Mouse (Mus musculus) intestine, embryonic 15.5 days (tissue): ENCODE results near the gene Klk12. TPM values are rescaled to one million over a fixed set of nuclear protein-coding genes. Genes with fewer than 3 reads are reported as not detected.

Experiments used
- ATAC-seq: fragments of 200-750 bp; cut with Nextera tagmentation; 2 replicates; pipeline ENCODE4 v1.8.0; 2017; ENCODE audit warnings: moderate TSS enrichment, moderate library complexity
- H3K27ac ChIP-seq: fragments of 300-500 bp; sonication (generic); 2 replicates; pipeline ENCODE4 v1.5.1; 2015; ENCODE audit warnings: mild to moderate bottlenecking, inconsistent platforms
- H3K27me3 ChIP-seq: fragments of 300-500 bp; sonication (generic); replicated peaks from 2 replicates; pipeline ENCODE4 v1.6.1; 2015; ENCODE audit warnings: inconsistent platforms
- H3K36me3 ChIP-seq: fragments of 300-500 bp; sonication (generic); 2 replicates; pipeline ENCODE4 v1.6.1; 2015; ENCODE audit warnings: inconsistent platforms
- H3K4me1 ChIP-seq: fragments of 300-500 bp; sonication (generic); replicated peaks from 2 replicates; pipeline ENCODE4 v1.6.1; 2015; ENCODE audit warnings: inconsistent platforms
- H3K4me2 ChIP-seq: fragments of 300-500 bp; sonication (generic); replicated peaks from 2 replicates; pipeline ENCODE4 v1.6.1; 2015; ENCODE audit warnings: mild to moderate bottlenecking, inconsistent platforms
- H3K4me3 ChIP-seq: fragments of 300-500 bp; sonication (generic); replicated peaks from 2 replicates; pipeline ENCODE4 v1.5.1; 2015; ENCODE audit warnings: inconsistent platforms
- H3K9ac ChIP-seq: fragments of 300-500 bp; sonication (generic); 2 replicates; pipeline ENCODE4 v1.6.1; 2015; ENCODE audit warnings: inconsistent platforms
- H3K9me3 ChIP-seq: fragments of 300-500 bp; sonication (generic); 2 replicates; pipeline ENCODE4 v1.6.1; 2016; ENCODE audit warnings: inconsistent platforms
- WGBS: fragments of 180-500 bp; shearing (Covaris S2); methylation state at CpG from one replicate; pipeline ENCODE4 v1.1.7; 2015; 5-methylcytosine and 5-hydroxymethylcytosine counted together
- polyA plus RNA-seq: library from polyadenylated mRNA; unstranded; fragments of >200 nt; fragmentation: Nextera tagmentation; extraction: Ambion mirVana; gene quantifications from 2 replicates; pipeline ENCODE4 v1.2.1, GENCODE M21; 2015

The Klk12 gene
- not detected in 2 replicates for polyA plus RNA-seq

DNA sequence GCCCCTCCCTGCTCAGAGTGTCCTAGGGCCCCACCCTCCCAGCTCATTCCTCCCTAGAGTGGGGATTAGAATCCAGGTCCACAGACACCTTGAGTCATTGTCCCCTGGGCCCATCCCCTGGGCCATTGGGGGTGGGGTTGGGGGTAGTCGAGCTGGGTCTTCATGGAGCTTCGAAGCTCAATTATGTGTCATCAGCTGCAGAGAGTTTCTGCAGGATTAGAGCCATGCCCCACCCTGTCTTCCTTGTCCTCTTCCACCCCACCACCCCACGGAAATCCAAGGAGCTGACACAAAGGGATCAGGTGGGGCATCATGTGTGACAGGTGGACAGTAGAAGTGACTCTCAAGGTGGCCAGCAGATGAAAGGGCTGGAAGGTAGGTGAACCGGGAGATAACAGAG lies at the start of gene Klk12:
TSS of gene Klk12 (plus strand) at position 301 of the 400 bp plus-strand sequence.
- no peak within 1 kb of the TSS for H3K9ac ChIP-seq
- H3K4me2 ChIP-seq, result no peak within 1 kb of the TSS
- 78% methylated on average over 4 of the region's 4 CpGs for WGBS
- ATAC-seq, result no peak
- H3K9me3 ChIP-seq, result no peaks in the 10 kb centered on the region
- H3K4me1 ChIP-seq, result no peaks in the 10 kb centered on the region
- no peaks in the 10 kb centered on the region for H3K27me3 ChIP-seq
- no peak within 1 kb of the TSS for H3K27ac ChIP-seq
- no peaks in the 10 kb centered on the region for H3K36me3 ChIP-seq
- H3K4me3 ChIP-seq, result no peak within 1 kb of the TSS

DNA sequence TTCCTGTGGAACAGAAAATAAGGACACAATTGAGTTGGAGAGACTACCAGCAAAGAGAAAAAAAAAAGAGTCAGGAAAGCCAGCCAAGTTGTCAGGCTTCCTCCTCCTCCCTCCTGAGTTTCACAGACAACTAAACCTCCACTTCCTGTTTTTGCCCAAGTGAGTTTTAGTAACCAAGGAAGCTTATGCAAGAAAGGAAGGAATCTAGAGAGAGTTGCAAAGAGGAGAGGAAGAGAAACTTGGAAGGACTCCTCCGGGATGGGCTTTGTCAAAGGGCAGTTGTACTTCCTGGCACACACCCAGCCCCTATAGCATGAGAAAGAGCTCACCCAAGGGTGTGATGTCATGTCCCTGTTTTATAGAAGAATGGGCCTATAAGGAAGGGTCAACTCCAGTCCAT lies 20.9 kb upstream of the Klk12 start:
- no peaks in the 10 kb centered on the region for H3K4me1 ChIP-seq
- no peaks in the 10 kb centered on the region for H3K36me3 ChIP-seq
- no peak overlapping the region for H3K27ac ChIP-seq
- no peak overlapping the region for H3K4me3 ChIP-seq
- no peak overlapping the region for H3K9ac ChIP-seq
- ATAC-seq, result no peak
- H3K9me3 ChIP-seq, result no peaks in the 10 kb centered on the region
- 64% methylated on average over 1 of the region's 1 CpGs for WGBS
- H3K4me2 ChIP-seq, result no peak overlapping the region
- H3K27me3 ChIP-seq, result no peaks in the 10 kb centered on the region

DNA sequence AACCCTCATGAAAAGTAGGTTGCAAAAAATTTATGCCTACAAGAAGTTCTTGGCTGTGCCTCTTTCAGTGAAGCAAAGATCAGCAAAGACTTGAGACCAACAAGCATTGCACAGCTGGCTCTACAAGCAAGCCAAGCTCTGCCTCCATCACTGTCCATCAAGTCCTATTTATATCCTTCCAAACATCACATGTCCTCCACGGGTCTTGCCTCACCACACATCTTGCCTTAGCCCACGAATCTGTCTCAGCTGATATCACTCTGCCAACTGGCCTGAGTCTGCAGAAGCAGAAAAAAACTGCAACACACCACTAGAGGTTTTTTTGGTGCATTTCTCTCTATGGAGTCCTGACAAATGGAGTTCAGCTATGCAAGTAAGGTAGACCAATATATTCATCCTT lies 15.9 kb upstream of the Klk12 start:
- Histone ChIP-seq H3K4me3 (no peak overlapping the region), H3K4me1 (no peaks in the 10 kb centered on the region), H3K27me3 (no peaks in the 10 kb centered on the region), H3K36me3 (no peaks in the 10 kb centered on the region), H3K9ac (no peak overlapping the region), H3K9me3 (no peaks in the 10 kb centered on the region), H3K27ac (no peak overlapping the region), H3K4me2 (no peak overlapping the region)
- 68% methylated on average over 2 of the region's 2 CpGs for WGBS
- ATAC-seq, result no peak

DNA sequence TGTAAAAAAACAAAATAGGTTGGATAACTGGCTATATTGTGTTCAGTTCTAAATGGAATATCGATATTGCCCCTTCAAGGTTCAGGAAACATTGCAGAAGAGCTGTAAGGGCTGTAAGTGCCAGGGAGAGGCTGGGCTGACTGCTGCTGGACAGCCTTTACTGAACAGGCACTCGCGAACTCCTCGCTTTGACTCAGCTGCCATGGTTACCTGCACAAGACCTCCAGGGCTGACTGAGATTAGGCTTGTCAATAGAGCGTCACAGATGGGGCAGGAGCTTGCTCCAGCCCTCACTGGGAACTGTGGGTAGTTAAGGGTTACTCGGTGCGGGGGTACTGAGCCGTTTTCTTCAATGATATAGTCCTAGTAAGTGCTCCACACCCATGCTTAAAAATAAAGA lies 2.2 kb upstream of the Klk12 start:
- Histone ChIP-seq H3K4me3 (no peak overlapping the region), H3K4me2 (no peak overlapping the region), H3K36me3 (no peaks in the 10 kb centered on the region), H3K27me3 (no peaks in the 10 kb centered on the region), H3K4me1 (no peaks in the 10 kb centered on the region), H3K27ac (no peak overlapping the region), H3K9ac (no peak overlapping the region), H3K9me3 (no peaks in the 10 kb centered on the region)
- WGBS, result 43% methylated on average over 8 of the region's 8 CpGs
- ATAC-seq, result no peak

DNA sequence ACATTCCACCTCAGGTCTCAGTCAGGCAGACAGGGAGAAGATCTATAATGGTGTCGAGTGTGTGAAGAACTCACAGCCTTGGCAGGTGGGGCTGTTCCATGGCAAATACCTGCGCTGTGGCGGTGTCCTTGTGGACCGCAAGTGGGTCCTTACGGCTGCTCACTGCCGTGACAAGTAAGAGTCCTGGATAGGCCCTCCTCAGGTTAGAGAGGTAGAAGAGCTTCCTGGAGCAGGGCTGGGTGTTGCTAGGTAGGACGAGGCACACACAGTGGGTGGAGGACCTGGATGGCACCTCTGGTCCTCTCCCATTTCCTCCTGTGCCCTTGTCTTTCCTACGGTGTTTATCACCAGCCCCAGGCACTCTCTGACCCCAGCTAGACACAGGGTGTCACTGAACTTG lies 939 bp downstream of the Klk12 start:
- no peaks in the 10 kb centered on the region for H3K36me3 ChIP-seq
- no peak overlapping the region for H3K4me2 ChIP-seq
- H3K9me3 ChIP-seq, result no peaks in the 10 kb centered on the region
- H3K4me1 ChIP-seq, result no peaks in the 10 kb centered on the region
- ATAC-seq, result no peak
- H3K9ac ChIP-seq, result no peak overlapping the region
- no peak overlapping the region for H3K4me3 ChIP-seq
- no peaks in the 10 kb centered on the region for H3K27me3 ChIP-seq
- WGBS, result 87% methylated on average over 8 of the region's 8 CpGs
- H3K27ac ChIP-seq, result no peak overlapping the region

DNA sequence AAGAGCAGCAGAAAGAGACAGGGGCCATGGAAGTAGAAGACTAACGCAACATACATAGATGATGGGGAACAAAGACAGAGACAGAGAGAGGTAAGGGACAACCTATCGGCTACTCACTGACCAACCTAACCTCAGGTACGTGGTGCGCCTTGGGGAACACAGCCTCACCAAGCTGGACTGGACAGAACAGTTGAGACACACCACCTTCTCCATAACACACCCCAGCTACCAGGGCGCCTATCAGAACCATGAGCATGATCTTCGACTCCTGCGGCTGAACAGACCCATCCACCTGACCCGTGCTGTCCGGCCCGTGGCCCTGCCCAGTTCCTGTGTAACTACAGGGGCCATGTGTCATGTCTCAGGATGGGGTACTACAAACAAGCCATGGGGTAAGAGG lies 2.0 kb downstream of the Klk12 start:
- Histone ChIP-seq H3K36me3 (no peaks in the 10 kb centered on the region), H3K9me3 (no peaks in the 10 kb centered on the region), H3K9ac (no peak overlapping the region), H3K27ac (no peak overlapping the region), H3K27me3 (no peaks in the 10 kb centered on the region), H3K4me1 (no peaks in the 10 kb centered on the region), H3K4me2 (no peak overlapping the region), H3K4me3 (no peak overlapping the region)
- 88% methylated on average over 10 of the region's 10 CpGs for WGBS
- ATAC-seq, result no peak

DNA sequence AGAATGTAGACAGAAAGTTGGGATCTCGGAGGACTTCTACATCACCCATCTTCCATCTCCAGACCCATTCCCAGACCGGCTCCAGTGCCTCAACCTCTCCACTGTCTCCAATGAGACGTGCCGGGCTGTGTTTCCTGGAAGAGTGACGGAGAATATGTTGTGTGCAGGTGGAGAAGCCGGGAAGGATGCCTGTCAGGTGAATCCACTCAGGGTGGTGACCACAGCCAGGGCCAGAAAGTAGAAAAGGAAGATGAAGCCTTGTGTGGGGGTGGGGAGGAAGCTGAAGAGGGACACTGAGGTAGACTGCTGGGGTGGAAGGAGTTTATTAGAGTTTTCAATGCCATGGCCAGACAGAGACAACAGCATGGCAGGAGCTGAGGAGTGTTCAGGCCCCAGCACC lies 3.2 kb downstream of the Klk12 start:
- Histone ChIP-seq H3K4me1 (no peaks in the 10 kb centered on the region), H3K27me3 (no peaks in the 10 kb centered on the region), H3K27ac (no peak overlapping the region), H3K36me3 (no peaks in the 10 kb centered on the region), H3K4me3 (no peak overlapping the region), H3K4me2 (no peak overlapping the region), H3K9me3 (no peaks in the 10 kb centered on the region), H3K9ac (no peak overlapping the region)
- WGBS, result 90% methylated on average over 6 of the region's 6 CpGs
- no peak for ATAC-seq

DNA sequence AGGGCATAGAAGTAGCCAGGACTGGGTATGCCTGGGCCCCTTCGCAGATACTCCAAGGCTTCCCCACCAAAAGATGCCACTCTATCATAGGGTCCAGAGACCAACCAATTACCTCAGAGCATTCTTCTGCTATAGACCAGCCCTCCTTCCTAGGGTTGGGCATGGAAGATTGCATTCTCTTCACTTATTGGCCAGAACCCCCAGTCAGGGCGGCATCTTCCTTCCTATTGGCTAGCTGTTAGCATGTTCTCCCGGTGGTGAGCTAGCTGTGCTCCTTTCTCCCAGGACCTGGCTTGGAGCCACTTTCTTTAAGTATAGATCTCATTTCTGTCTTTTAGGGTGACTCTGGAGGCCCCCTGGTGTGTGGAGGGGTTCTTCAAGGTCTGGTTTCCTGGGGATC lies 4.2 kb downstream of the Klk12 start:
- Histone ChIP-seq H3K4me1 (no peaks in the 10 kb centered on the region), H3K27me3 (no peaks in the 10 kb centered on the region), H3K4me3 (no peak overlapping the region), H3K36me3 (no peaks in the 10 kb centered on the region), H3K4me2 (no peak overlapping the region), H3K27ac (no peak overlapping the region), H3K9me3 (no peaks in the 10 kb centered on the region), H3K9ac (no peak overlapping the region)
- no peak for ATAC-seq
- 70% methylated on average over 3 of the region's 3 CpGs for WGBS

DNA sequence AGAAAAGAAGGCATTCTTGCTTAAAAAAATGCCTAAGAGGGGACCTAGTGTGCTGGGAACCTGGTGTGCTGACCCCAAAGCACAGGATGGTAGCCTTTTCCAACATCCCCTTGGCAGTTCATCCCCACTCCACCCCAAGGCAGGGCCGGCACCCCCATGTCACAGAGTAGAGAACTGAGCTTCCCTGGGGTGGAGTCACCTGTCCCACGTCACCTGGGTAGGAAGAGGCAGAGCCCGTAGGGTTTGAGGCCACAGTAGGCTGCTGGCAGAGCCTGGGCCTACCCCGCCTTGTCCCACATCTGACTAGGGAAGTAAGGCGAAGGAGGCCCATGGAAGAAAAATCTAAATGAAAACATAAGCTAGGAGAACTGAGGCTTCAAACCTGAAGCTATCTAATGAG lies 5.7 kb downstream of the Klk12 start, which contains the start of gene Klk11:
TSS of gene Klk11 (plus strand) at position 241 of the 400 bp plus-strand sequence.
- no peak for ATAC-seq

DNA sequence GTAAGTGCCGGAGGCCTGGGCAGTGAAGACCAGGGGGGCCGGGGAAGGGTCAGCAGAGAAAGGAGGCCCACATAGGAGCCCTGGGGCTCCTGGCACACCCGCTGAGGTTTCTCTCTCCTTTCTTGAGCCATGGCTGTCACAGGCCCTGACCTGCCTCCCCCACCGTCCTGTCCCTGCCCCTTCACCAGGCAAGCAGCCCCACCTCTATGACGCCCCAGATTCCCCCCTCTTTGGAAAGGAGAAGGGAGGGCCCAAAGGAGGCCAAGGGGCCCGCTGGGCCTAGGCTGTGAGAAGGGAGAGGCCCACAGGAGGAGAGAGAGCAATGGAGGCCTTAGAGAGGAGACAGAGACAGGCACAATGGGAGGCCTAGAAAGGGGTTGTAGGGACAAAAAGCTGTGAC lies 6.1 kb downstream of the Klk12 start:
- Histone ChIP-seq H3K36me3 (no peaks in the 10 kb centered on the region), H3K4me2 (no peak overlapping the region), H3K9me3 (no peaks in the 10 kb centered on the region), H3K4me3 (no peak overlapping the region), H3K27ac (no peak overlapping the region), H3K4me1 (no peaks in the 10 kb centered on the region), H3K9ac (no peak overlapping the region), H3K27me3 (no peaks in the 10 kb centered on the region)
- WGBS, result 62% methylated on average over 5 of the region's 6 CpGs
- peak; percentile 24 for ATAC-seq

More for the DNA sequence above, 5.7 kb downstream of the Klk12 start, which contains the start of gene Klk11:
- Histone ChIP-seq H3K27ac (no peak within 1 kb of the TSS), H3K4me1 (no peaks in the 10 kb centered on the region), H3K36me3 (no peaks in the 10 kb centered on the region), H3K27me3 (no peaks in the 10 kb centered on the region), H3K9me3 (no peaks in the 10 kb centered on the region), H3K4me2 (no peak within 1 kb of the TSS), H3K4me3 (no peak within 1 kb of the TSS), H3K9ac (no peak within 1 kb of the TSS)
- 88% methylated on average over 5 of the region's 5 CpGs for WGBS

DNA sequence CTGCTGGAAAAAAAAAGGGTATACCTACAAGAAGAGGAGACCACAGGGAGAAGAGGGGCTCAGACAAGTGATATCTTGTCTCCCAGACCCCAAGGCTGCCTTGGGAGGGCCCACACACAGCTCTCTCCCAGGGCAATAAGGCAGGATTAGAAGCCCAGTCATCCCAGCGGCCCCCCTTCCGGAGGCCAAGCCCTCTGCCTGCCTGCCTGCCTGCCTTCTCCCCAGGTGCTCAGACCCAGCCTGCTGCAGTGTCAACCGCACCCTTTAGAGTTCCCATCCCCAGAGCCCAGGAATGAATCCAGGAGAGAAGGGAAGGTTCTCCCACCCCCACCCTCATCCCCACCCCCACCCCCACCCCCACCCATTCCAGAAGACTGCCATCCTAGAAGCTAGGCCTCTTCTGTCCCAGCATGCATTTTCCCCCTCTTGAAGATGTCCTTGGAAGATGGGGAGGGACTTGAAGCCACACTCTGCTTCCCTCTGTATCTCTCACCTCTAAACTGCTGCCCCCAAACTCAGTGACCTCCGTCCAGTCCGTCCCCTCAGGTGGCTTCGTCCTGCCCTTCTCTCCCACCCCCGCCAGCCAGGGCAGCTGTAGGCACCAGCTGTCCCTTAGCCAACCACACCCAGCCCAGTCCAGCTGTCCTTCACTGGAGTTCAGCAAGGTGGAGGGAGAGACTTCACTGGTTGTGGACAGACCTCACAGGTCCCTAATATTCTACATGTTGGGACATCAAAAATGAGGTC lies 6.8 kb downstream of the Klk12 start:
- H3K9ac ChIP-seq, result no peak overlapping the region
- H3K9me3 ChIP-seq, result no peaks in the 10 kb centered on the region
- ATAC-seq, result peak; percentile 58; the same call in 1 of the 2 replicates
- no peak overlapping the region for H3K27ac ChIP-seq
- H3K4me1 ChIP-seq, result no peaks in the 10 kb centered on the region
- H3K4me3 ChIP-seq, result no peak overlapping the region
- no peaks in the 10 kb centered on the region for H3K36me3 ChIP-seq
- H3K4me2 ChIP-seq, result no peak overlapping the region
- WGBS, result 49% methylated on average over 7 of the region's 7 CpGs
- no peaks in the 10 kb centered on the region for H3K27me3 ChIP-seq

DNA sequence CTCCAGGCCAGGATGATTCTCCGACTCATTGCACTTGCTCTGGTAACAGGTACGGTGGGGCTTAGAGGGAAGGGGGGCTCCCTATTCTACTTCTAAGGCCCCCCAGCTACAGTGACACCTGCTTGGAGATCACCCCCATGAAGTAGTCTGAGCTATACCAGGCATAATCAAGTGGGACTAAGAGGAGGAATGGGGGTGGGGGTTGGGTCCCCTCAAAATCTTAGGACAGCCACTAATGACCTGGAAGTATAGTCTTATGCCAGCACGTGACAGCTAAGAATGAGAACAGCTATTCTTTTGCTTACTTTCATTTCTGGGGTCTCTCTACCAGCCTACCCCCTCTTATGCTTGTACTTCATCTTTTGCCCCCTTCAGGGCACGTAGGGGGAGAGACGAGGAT lies 7.8 kb downstream of the Klk12 start:
- WGBS, result 79% methylated on average over 5 of the region's 5 CpGs
- H3K27ac ChIP-seq, result no peak overlapping the region
- no peak for ATAC-seq
- H3K9ac ChIP-seq, result no peak overlapping the region
- H3K4me2 ChIP-seq, result no peak overlapping the region
- no peaks in the 10 kb centered on the region for H3K4me1 ChIP-seq
- no peaks in the 10 kb centered on the region for H3K36me3 ChIP-seq
- no peak overlapping the region for H3K4me3 ChIP-seq
- H3K9me3 ChIP-seq, result no peaks in the 10 kb centered on the region
- H3K27me3 ChIP-seq, result no peaks in the 10 kb centered on the region

DNA sequence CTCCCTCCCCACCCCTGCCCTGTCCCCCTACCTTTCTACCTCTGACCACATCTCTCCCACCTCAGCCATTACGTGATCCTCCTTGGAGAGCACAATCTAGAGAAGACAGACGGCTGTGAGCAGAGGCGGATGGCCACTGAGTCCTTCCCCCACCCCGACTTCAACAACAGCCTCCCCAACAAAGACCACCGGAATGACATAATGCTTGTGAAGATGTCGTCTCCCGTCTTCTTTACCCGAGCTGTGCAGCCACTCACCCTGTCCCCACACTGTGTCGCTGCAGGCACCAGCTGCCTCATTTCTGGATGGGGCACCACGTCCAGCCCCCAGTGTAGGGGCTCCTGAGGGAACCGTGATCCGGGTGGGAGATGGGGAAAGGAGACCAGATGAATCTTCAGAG lies 8.7 kb downstream of the Klk12 start:
- Histone ChIP-seq H3K4me1 (peaks cover 2% of the 10 kb centered on the region; the same call in 1 of the 2 replicates), H3K27ac (no peak overlapping the region), H3K4me3 (no peak overlapping the region), H3K9ac (no peak overlapping the region), H3K9me3 (no peaks in the 10 kb centered on the region), H3K27me3 (no peaks in the 10 kb centered on the region), H3K36me3 (no peaks in the 10 kb centered on the region), H3K4me2 (no peak overlapping the region)
- WGBS, result 86% methylated on average over 12 of the region's 12 CpGs
- ATAC-seq, result no peak
